In the genomic region with DNA sequence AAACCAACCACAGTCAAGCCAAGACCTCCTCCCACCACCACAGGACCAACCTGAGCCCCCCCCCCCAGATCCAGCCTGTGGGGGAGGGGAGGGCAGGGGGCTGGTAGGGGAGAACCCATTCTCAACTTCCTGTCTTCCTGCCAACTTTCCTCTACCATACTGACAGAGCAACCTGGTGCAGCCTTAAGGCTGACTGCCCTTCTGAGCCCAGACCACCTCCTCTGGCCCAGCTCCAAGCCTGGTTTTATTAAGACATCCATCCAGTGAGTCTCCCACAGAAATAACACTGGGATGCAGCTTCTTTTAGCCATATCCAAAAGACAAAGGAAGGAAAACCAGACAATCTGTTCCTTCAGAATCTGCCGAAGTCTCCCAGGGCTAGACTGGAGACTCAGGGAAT, we compare ENCODE assay signal across 18 mouse cellular contexts.
DNase-seq lines count a peak whose midpoint lies in the region; ATAC-seq lines count a peak whose summit lies in the region.
"Had no signal": no experiment of that assay in that cellular context is flagged by ENCODE, and none has a peak within 500 bp of the region (broad histone marks: within the 10 kb centered on the region; RNA-seq: fewer than 3 reads in every experiment).

No protein-coding gene starts in this region.

- no peaks in the 10 kb centered on the region for H3K9me3 ChIP-seq in heart, embryonic 10.5 days
- H3K9me3 ChIP-seq in midbrain, embryonic 12.5 days: no peaks in the 10 kb centered on the region
- no peaks in the 10 kb centered on the region for H3K9me3 ChIP-seq in midbrain, embryonic 13.5 days
- H3K9me3 ChIP-seq: embryonic facial prominence, embryonic 15.5 days; forebrain, embryonic 10.5 days; heart, embryonic 15.5 days; hindbrain, embryonic 10.5 days; intestine, embryonic 15.5 days had no signal

- peaks cover 4% of the 10 kb centered on the region; the same call in 1 of the 2 replicates for H3K4me1 ChIP-seq in heart, embryonic 10.5 days
- peaks cover 9% of the 10 kb centered on the region; the same call in 1 of the 2 replicates for H3K4me1 ChIP-seq in midbrain, embryonic 12.5 days
- peaks cover 13% of the 10 kb centered on the region for H3K4me1 ChIP-seq in midbrain, embryonic 13.5 days (replicated peaks)
- H3K4me1 ChIP-seq: embryonic facial prominence, embryonic 15.5 days; heart, embryonic 15.5 days; intestine, embryonic 15.5 days had no signal

- intact Hi-C loops in heart, postnatal 36 days (cut with DNase I): no loop called here

- H3K27ac ChIP-seq in heart, embryonic 10.5 days: no peak overlapping the region
- no peak overlapping the region for H3K27ac ChIP-seq in midbrain, embryonic 12.5 days (replicated peaks)
- no peak overlapping the region for H3K27ac ChIP-seq in midbrain, embryonic 13.5 days
- H3K27ac ChIP-seq: embryonic facial prominence, embryonic 15.5 days; forebrain, embryonic 10.5 days; gastrocnemius, adult 2 months; heart, embryonic 15.5 days; hindbrain, embryonic 10.5 days; intestine, embryonic 15.5 days had no signal

- 32% methylated on average over 1 of the region's 1 CpGs for WGBS in heart, embryonic 10.5 days
- 77% methylated on average over 1 of the region's 1 CpGs for WGBS in midbrain, embryonic 12.5 days
- WGBS in midbrain, embryonic 13.5 days: 66% methylated on average over 1 of the region's 1 CpGs

- peak; percentile 6; the same call in 1 of the 2 replicates for ATAC-seq in midbrain, embryonic 12.5 days (ENCODE audit: low FRiP score, low read depth)
- ATAC-seq in midbrain, embryonic 13.5 days: no peak

- H3K27me3 ChIP-seq in heart, embryonic 10.5 days (ENCODE audit: insufficient read depth, poor library complexity, severe bottlenecking): no peaks in the 10 kb centered on the region
- H3K27me3 ChIP-seq in midbrain, embryonic 12.5 days: no peaks in the 10 kb centered on the region
- H3K27me3 ChIP-seq in midbrain, embryonic 13.5 days: no peaks in the 10 kb centered on the region
- H3K27me3 ChIP-seq: embryonic facial prominence, embryonic 15.5 days; intestine, embryonic 15.5 days had no signal

- H3K4me3 ChIP-seq in heart, embryonic 10.5 days: no peak overlapping the region
- no peak overlapping the region for H3K4me3 ChIP-seq in midbrain, embryonic 12.5 days
- no peak overlapping the region for H3K4me3 ChIP-seq in midbrain, embryonic 13.5 days (replicated peaks)
- H3K4me3 ChIP-seq: embryonic facial prominence, embryonic 15.5 days; erythroblast, embryonic 14.5 days; forebrain, embryonic 10.5 days; gastrocnemius, adult 2 months; heart, embryonic 15.5 days; hindbrain, embryonic 10.5 days; intestine, embryonic 15.5 days had no signal

- DNase-seq in heart, embryonic 10.5 days (ENCODE audit: low spot score): peak; percentile 45
- DNase-seq in heart, postnatal 36 days: no peak
- DNase-seq in MN1 (ENCODE audit: low spot score): peak; percentile 26
- peak; percentile 33 for DNase-seq in R1 (ENCODE audit: low read depth, low spot score)
- DNase-seq: adrenal gland, postnatal 10 days; cerebellum, adult 11 months; cerebellum, adult 9-10 months; gastrocnemius, adult 2 months; gastrocnemius, postnatal 25 days; heart, postnatal 14 days had no signal

- no peak overlapping the region for H3K4me2 ChIP-seq in midbrain, embryonic 12.5 days (replicated peaks)
- H3K4me2 ChIP-seq in midbrain, embryonic 13.5 days (replicated peaks): no peak overlapping the region
- H3K4me2 ChIP-seq: embryonic facial prominence, embryonic 15.5 days; heart, embryonic 15.5 days; intestine, embryonic 15.5 days had no signal

- H3K9ac ChIP-seq in midbrain, embryonic 12.5 days (replicated peaks): no peak overlapping the region
- H3K9ac ChIP-seq in midbrain, embryonic 13.5 days (replicated peaks): no peak overlapping the region
- H3K9ac ChIP-seq: embryonic facial prominence, embryonic 15.5 days; heart, embryonic 15.5 days; intestine, embryonic 15.5 days had no signal

- no peaks in the 10 kb centered on the region for H3K36me3 ChIP-seq in heart, embryonic 10.5 days
- no peaks in the 10 kb centered on the region for H3K36me3 ChIP-seq in midbrain, embryonic 12.5 days
- no peaks in the 10 kb centered on the region for H3K36me3 ChIP-seq in midbrain, embryonic 13.5 days
- H3K36me3 ChIP-seq: embryonic facial prominence, embryonic 15.5 days; forebrain, embryonic 10.5 days; heart, embryonic 15.5 days; hindbrain, embryonic 10.5 days; intestine, embryonic 15.5 days had no signal

Comparison
In these comparisons a context has a peak if more than half of its experiments do, and no peak if none do; other contexts are left out.
1. DNase-seq: peak in heart, embryonic 10.5 days (single experiment), MN1 (single experiment) and R1 (single experiment); none in heart, postnatal 36 days (0 of 2).